Mouse (Mus musculus) thymus, adult 2 months (tissue): ENCODE measurements around the gene Drd4. TPM values are rescaled to one million over a fixed set of nuclear protein-coding genes. Genes with fewer than 3 reads are reported as not detected.

ENCODE experiments used
- DNase-seq: peaks from one replicate; pipeline ENCODE4 v3.0.0; 2021
- H3K27ac ChIP-seq: fragments of 200-500 bp; 2 replicates; pipeline ENCODE4 v1.5.1; 2012; ENCODE audit warnings: low read length, control low read depth; ENCODE audit not compliant: control insufficient read depth, insufficient read depth
- H3K27me3 ChIP-seq: fragments of 200-500 bp; 2 replicates; pipeline ENCODE4 v1.6.1; 2012; ENCODE audit warnings: mild to moderate bottlenecking, low read length, moderate library complexity, mixed read lengths; ENCODE audit not compliant: control insufficient read depth, insufficient read depth
- H3K36me3 ChIP-seq: fragments of 200-500 bp; 2 replicates; pipeline ENCODE4 v1.6.1; 2012; ENCODE audit warnings: mild to moderate bottlenecking, low read length, moderate library complexity; ENCODE audit not compliant: control insufficient read depth, insufficient read depth
- H3K4me1 ChIP-seq: fragments of 200-500 bp; replicated peaks from 2 replicates; pipeline ENCODE4 v1.6.1; 2012; ENCODE audit warnings: low read length; ENCODE audit not compliant: control insufficient read depth, insufficient read depth
- H3K4me3 ChIP-seq: fragments of 200-500 bp; 2 replicates; pipeline ENCODE4 v1.5.1; 2012; ENCODE audit warnings: mild to moderate bottlenecking, low read length, control low read depth, moderate library complexity; ENCODE audit not compliant: control insufficient read depth, insufficient read depth
- CTCF ChIP-seq: fragments of 200-500 bp; IDR thresholded peaks from 2 replicates; pipeline ENCODE4 v1.5.1; 2012; ENCODE audit warnings: mild to moderate bottlenecking, control low read depth, low read length, moderate library complexity, borderline replicate concordance; ENCODE audit not compliant: control insufficient read depth, poor library complexity, insufficient read depth; ENCODE audit errors: extremely low read depth
- POLR2A ChIP-seq: fragments of 200-500 bp; IDR thresholded peaks from 2 replicates; pipeline ENCODE4 v1.6.1; 2012; ENCODE audit warnings: mild to moderate bottlenecking, low read length, control low read depth, moderate library complexity; ENCODE audit not compliant: control insufficient read depth, poor library complexity, insufficient read depth; ENCODE audit errors: extremely low read depth
- WGBS: fragments of 180-500 bp; shearing (Covaris S2); methylation state at CpG from one replicate; pipeline ENCODE4 v1.1.7; 2018; 5-methylcytosine and 5-hydroxymethylcytosine counted together
- polyA plus RNA-seq: library from polyadenylated mRNA; depleted of rRNA; stranded (reverse); fragments of >200 nt; gene quantifications from 2 replicates; pipeline ENCODE4 v1.2.3, GENCODE M21; 2012; rRNA removed

The Drd4 gene
- polyA plus RNA-seq, 1 experiment, result 0.47 TPM

- 91% methylated on average over 20 of the region's 20 CpGs for WGBS
- H3K4me1 ChIP-seq, result peaks cover 16% of the 10 kb centered on the region
- H3K4me3 ChIP-seq, result peak overlapping the region; percentile 25; the same call in 1 of the 2 replicates
- H3K27ac ChIP-seq, result no peak overlapping the region
- H3K36me3 ChIP-seq, result no peaks in the 10 kb centered on the region
- no peaks in the 10 kb centered on the region for H3K27me3 ChIP-seq
- TF ChIP-seq CTCF (no peak), POLR2A (no peak)
- no peak for DNase-seq
These were observed 47.6 kb downstream of the Drd4 start for GRCm38 (mm10) chr7:141339215-141339920.

DNA sequence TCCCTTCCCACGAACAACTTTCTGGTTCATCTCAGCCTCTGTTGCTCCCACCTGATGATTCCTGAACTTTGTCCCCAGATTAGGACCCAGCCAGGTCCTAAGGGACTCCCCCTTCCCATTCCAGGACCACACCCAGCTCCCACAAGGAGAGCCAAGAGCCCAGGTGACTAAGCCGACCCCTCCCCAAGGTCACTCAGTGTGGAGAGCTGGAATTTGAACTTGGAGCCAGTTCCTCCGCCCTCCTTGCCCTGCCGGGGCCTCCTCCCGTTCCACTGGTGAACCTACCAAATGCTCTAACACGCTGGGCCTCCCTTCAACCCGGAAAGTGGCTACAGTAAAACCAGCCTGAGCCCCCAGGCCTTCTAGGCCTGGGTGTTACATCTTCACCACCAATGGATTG is 48.2 kb downstream of the Drd4 start:
- peaks cover 16% of the 10 kb centered on the region for H3K4me1 ChIP-seq
- no peaks in the 10 kb centered on the region for H3K27me3 ChIP-seq
- TF ChIP-seq POLR2A (no peak), CTCF (no peak)
- H3K27ac ChIP-seq, result no peak overlapping the region
- DNase-seq, result no peak
- WGBS, result 94% methylated on average over 7 of the region's 7 CpGs
- no peak overlapping the region for H3K4me3 ChIP-seq
- no peaks in the 10 kb centered on the region for H3K36me3 ChIP-seq

- Histone ChIP-seq H3K4me1 (peaks cover 16% of the 10 kb centered on the region), H3K27ac (no peak overlapping the region), H3K4me3 (no peak overlapping the region), H3K36me3 (no peaks in the 10 kb centered on the region), H3K27me3 (no peaks in the 10 kb centered on the region)
- no peak for DNase-seq
- TF ChIP-seq CTCF (no peak), POLR2A (no peak)
- WGBS, result 95% methylated on average over 6 of the region's 6 CpGs
These were observed 48.7 kb downstream of the Drd4 start for GRCm38 (mm10) chr7:141340476-141340875.

- Histone ChIP-seq H3K27ac (no peak overlapping the region), H3K36me3 (no peaks in the 10 kb centered on the region), H3K4me1 (peaks cover 16% of the 10 kb centered on the region), H3K27me3 (no peaks in the 10 kb centered on the region), H3K4me3 (no peak overlapping the region)
- DNase-seq, result no peak
- 93% methylated on average over 10 of the region's 10 CpGs for WGBS
- TF ChIP-seq CTCF, result no peak
- no peak for TF ChIP-seq POLR2A
These were observed 50.0 kb downstream of the Drd4 start for GRCm38 (mm10) chr7:141341689-141342226.

- Histone ChIP-seq H3K4me3 (no peak overlapping the region), H3K36me3 (no peaks in the 10 kb centered on the region), H3K27ac (no peak overlapping the region), H3K27me3 (no peaks in the 10 kb centered on the region), H3K4me1 (peaks cover 8% of the 10 kb centered on the region)
- no peak for DNase-seq
- 94% methylated on average over 2 of the region's 2 CpGs for WGBS
- TF ChIP-seq CTCF, result no peak
These were observed 51.4 kb downstream of the Drd4 start for GRCm38 (mm10) chr7:141343230-141343629.

GRCm38 (mm10) chr7:141343696-141344095 is 51.9 kb downstream of the Drd4 start:
- no peaks in the 10 kb centered on the region for H3K27me3 ChIP-seq
- WGBS, result 75% methylated on average over 7 of the region's 7 CpGs
- no peak for DNase-seq
- no peaks in the 10 kb centered on the region for H3K36me3 ChIP-seq
- H3K4me3 ChIP-seq, result no peak overlapping the region
- H3K27ac ChIP-seq, result no peak overlapping the region
- peaks cover 4% of the 10 kb centered on the region for H3K4me1 ChIP-seq
- no peak for TF ChIP-seq POLR2A
- no peak for TF ChIP-seq CTCF

DNA sequence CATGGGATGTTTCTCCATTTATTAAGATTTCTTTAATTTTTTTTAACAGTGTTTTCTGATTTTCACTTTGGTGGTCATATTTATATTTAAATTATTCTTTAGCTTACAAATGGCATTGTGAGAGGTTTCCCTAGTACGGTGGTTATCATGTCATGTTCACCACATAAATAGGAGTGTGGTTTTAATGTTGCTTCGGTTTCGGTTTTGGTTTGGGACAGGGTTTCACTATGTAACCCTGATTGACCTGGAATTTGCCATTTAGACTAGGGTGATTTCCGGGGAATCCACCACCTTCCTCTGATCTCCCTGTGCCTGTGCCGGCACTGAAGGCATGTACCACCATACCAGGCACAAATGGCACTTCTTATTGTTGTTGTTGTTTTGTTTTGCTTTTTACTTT is 53.0 kb downstream of the Drd4 start:
- H3K27me3 ChIP-seq, result no peaks in the 10 kb centered on the region
- 26% methylated on average over 5 of the region's 5 CpGs for WGBS
- TF ChIP-seq CTCF, result no peak
- no peak for DNase-seq
- H3K27ac ChIP-seq, result no peak overlapping the region; the same call in 1 of the 2 replicates
- H3K4me3 ChIP-seq, result no peak overlapping the region
- no peaks in the 10 kb centered on the region for H3K4me1 ChIP-seq
- no peaks in the 10 kb centered on the region for H3K36me3 ChIP-seq

Other genes starting within 250 kb of the Drd4 start
- 1.4 and 1.6 TPM in 2 replicates for gene B4galnt4, start 230.9 kb upstream of the Drd4 start, polyA plus RNA-seq
- gene Pkp3, start 213.8 kb upstream of the Drd4 start, polyA plus RNA-seq, result 46.8 and 49.9 TPM in 2 replicates
- 62.4 and 67.3 TPM in 2 replicates for gene Sigirr, start 191.4 kb upstream of the Drd4 start, polyA plus RNA-seq
- gene Ano9, start 174.2 kb upstream of the Drd4 start, polyA plus RNA-seq, result 1.5 and 2.9 TPM in 2 replicates
- gene Ptdss2, start 169.6 kb upstream of the Drd4 start, polyA plus RNA-seq, result 29.9 and 33.8 TPM in 2 replicates
- gene Rnh1, start 119.1 kb upstream of the Drd4 start, polyA plus RNA-seq, result 59.0 and 75.9 TPM in 2 replicates
- gene Hras, start 98.0 kb upstream of the Drd4 start, polyA plus RNA-seq, result 65.6 and 77.9 TPM in 2 replicates
- gene Lrrc56, start 97.8 kb upstream of the Drd4 start, polyA plus RNA-seq, result 7.1 and 7.4 TPM in 2 replicates
- gene Lmntd2, start 77.9 kb upstream of the Drd4 start, polyA plus RNA-seq, result 4.6 and 5.5 TPM in 2 replicates
- gene Rassf7, start 76.1 kb upstream of the Drd4 start, polyA plus RNA-seq, result 29.8 TPM in 2 replicates
- gene Phrf1, start 63.2 kb upstream of the Drd4 start, polyA plus RNA-seq, result 64.1 and 80.2 TPM in 2 replicates
- 219 and 278 TPM in 2 replicates for gene Irf7, start 25.5 kb upstream of the Drd4 start, polyA plus RNA-seq
- 2.2 and 2.7 TPM in 2 replicates for gene Cdhr5, start 15.2 kb upstream of the Drd4 start, polyA plus RNA-seq
- gene Sct, start 12.9 kb upstream of the Drd4 start, polyA plus RNA-seq, result 10.3 and 10.6 TPM in 2 replicates
- 34.9 and 40.2 TPM in 2 replicates for gene Deaf1, start 35.7 kb downstream of the Drd4 start, polyA plus RNA-seq
- gene Tmem80, start 35.7 kb downstream of the Drd4 start, polyA plus RNA-seq, result 78.1 and 81.8 TPM in 2 replicates
- 20.2 and 25.4 TPM in 2 replicates for gene Eps8l2, start 46.9 kb downstream of the Drd4 start, polyA plus RNA-seq
- 216 and 235 TPM in 2 replicates for gene Taldo1, start 100.2 kb downstream of the Drd4 start, polyA plus RNA-seq
- 98.1 and 104 TPM in 2 replicates for gene Gatd1, start 122.1 kb downstream of the Drd4 start, polyA plus RNA-seq
- 0.43 and 0.63 TPM in 2 replicates for gene Cend1, start 137.5 kb downstream of the Drd4 start, polyA plus RNA-seq
- gene Slc25a22, start 145.9 kb downstream of the Drd4 start, polyA plus RNA-seq, result 114 and 128 TPM in 2 replicates
- 109 and 133 TPM in 2 replicates for gene Pidd1, start 152.0 kb downstream of the Drd4 start, polyA plus RNA-seq
- gene Rplp2, start 155.4 kb downstream of the Drd4 start, polyA plus RNA-seq, result 674 and 750 TPM in 2 replicates
- gene Pnpla2, start 163.2 kb downstream of the Drd4 start, polyA plus RNA-seq, result 256 and 296 TPM in 2 replicates
- gene Cracr2b, start 169.1 kb downstream of the Drd4 start, polyA plus RNA-seq, result 10.0 and 14.9 TPM in 2 replicates
- 132 and 186 TPM in 2 replicates for gene Cd151, start 175.4 kb downstream of the Drd4 start, polyA plus RNA-seq
- 31.1 and 39.3 TPM in 2 replicates for gene Polr2l, start 183.1 kb downstream of the Drd4 start, polyA plus RNA-seq
- 36.9 and 45.1 TPM in 2 replicates for gene Tspan4, start 183.2 kb downstream of the Drd4 start, polyA plus RNA-seq
- 26.5 and 36.8 TPM in 2 replicates for gene Chid1, start 247.9 kb downstream of the Drd4 start, polyA plus RNA-seq